Mouse (Mus musculus): ENCODE data around the gene Slc5a11. TPM values are rescaled to one million over a fixed set of nuclear protein-coding genes. Genes with fewer than 3 reads are reported as not detected.

The Slc5a11 gene
- polyA plus RNA-seq, 1 experiment from 2014 or later = 0.37 TPM

DNA sequence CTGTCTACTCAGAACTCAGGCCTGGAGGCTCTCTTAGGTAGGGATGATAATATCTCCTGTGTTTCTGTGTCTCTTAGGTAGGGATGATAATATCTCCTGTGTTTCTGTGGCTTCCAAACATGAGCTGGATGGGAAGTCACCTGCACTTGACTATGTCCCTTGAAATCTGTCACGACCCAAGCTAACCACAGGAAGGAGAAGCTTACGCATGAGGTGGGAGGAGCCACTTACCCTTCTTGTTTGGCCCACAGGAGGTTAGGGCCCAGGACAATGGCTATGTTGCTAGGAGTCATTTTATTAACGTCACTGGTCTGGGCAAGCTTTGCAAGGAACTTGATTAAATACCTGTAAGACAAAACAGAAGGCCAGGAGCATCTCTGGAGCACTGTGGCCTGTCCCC lies 85.7 kb downstream of the Slc5a11 start:
- DNase-seq (ENCODE audit: low spot score) (no peak), ATAC-seq (no peak)
- Histone ChIP-seq H3K27me3 (replicated peaks; ENCODE audit: control insufficient read depth, insufficient read depth, low read length) (no peaks in the 10 kb centered on the region), H3K9ac (ENCODE audit: low read length) (no peak overlapping the region), H3K36me3 (ENCODE audit: control insufficient read depth, insufficient read depth, low read length) (peaks cover 58% of the 10 kb centered on the region), H3K27ac (ENCODE audit: low read depth, low read length) (no peak overlapping the region), H3K4me2 (ENCODE audit: low read length) (no peak overlapping the region), H3K9me3 (replicated peaks; ENCODE audit: control insufficient read depth, low read length) (no peaks in the 10 kb centered on the region), H3K4me3 (ENCODE audit: low read depth, low read length) (no peak overlapping the region), H3K4me1 (ENCODE audit: control insufficient read depth, insufficient read depth, low read length) (no peaks in the 10 kb centered on the region)
- 73% methylated on average over 3 of the region's 3 CpGs for WGBS

DNA sequence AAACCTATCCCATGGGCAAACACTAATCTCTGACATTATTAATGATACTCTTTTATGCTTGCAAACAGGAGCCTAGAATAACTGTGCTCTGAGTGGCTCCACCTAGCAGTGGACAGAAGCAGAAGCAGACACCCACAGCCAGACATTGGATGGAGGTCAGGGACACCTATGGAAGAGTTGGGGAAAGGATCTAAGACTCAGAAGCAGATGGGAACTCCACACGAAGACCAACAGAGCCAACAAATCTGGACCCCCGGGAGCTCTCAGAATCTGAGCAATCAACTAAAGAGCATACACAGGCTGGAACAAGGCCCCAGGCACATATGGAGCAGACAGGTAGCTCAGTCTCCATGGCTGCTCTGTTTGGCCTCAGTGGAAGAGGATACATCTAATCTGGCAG lies 90.8 kb downstream of the Slc5a11 start:
- no peak overlapping the region for H3K9ac ChIP-seq (ENCODE audit: low read length)
- no peak for DNase-seq (ENCODE audit: low spot score)
- H3K4me1 ChIP-seq (ENCODE audit: control insufficient read depth, insufficient read depth, low read length) = no peaks in the 10 kb centered on the region
- no peak overlapping the region for H3K4me3 ChIP-seq (ENCODE audit: low read depth, low read length)
- H3K27me3 ChIP-seq (replicated peaks; ENCODE audit: control insufficient read depth, insufficient read depth, low read length) = no peaks in the 10 kb centered on the region
- WGBS = 84% methylated on average over 2 of the region's 2 CpGs
- no peaks in the 10 kb centered on the region for H3K9me3 ChIP-seq (replicated peaks; ENCODE audit: control insufficient read depth, low read length)
- no peak overlapping the region for H3K27ac ChIP-seq (ENCODE audit: low read depth, low read length)
- ATAC-seq = no peak
- H3K36me3 ChIP-seq (ENCODE audit: control insufficient read depth, insufficient read depth, low read length) = peaks cover 70% of the 10 kb centered on the region
- no peak overlapping the region for H3K4me2 ChIP-seq (ENCODE audit: low read length)

DNA sequence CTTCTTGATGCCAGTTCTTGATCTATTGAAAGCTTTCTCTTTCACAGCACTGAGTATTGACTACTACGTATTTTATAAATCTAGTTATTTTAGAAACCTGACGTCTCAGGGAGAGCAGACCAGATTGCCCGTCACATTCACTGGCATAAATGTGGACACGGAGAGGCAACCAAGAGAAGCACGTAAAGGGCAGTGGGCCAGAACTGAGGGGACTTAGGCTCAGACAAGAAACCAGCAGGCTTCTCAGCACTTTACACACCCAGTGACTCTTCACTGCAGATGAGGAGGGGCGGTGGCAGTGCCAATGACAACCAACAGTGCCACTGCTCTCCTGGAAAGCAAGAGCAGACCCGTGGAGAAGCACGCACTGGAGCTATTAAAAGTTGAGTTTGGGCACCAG lies 92.7 kb downstream of the Slc5a11 start:
- no peaks in the 10 kb centered on the region for H3K4me1 ChIP-seq (ENCODE audit: control insufficient read depth, insufficient read depth, low read length)
- H3K4me3 ChIP-seq (ENCODE audit: low read depth, low read length) = no peak overlapping the region
- DNase-seq (ENCODE audit: low spot score) = no peak
- H3K9me3 ChIP-seq (replicated peaks; ENCODE audit: control insufficient read depth, low read length) = no peaks in the 10 kb centered on the region
- H3K9ac ChIP-seq (ENCODE audit: low read length) = no peak overlapping the region
- no peaks in the 10 kb centered on the region for H3K27me3 ChIP-seq (replicated peaks; ENCODE audit: control insufficient read depth, insufficient read depth, low read length)
- WGBS = 97% methylated on average over 8 of the region's 8 CpGs
- no peak overlapping the region for H3K27ac ChIP-seq (ENCODE audit: low read depth, low read length)
- peaks cover 84% of the 10 kb centered on the region for H3K36me3 ChIP-seq (ENCODE audit: control insufficient read depth, insufficient read depth, low read length)
- H3K4me2 ChIP-seq (ENCODE audit: low read length) = no peak overlapping the region
- no peak for ATAC-seq

DNA sequence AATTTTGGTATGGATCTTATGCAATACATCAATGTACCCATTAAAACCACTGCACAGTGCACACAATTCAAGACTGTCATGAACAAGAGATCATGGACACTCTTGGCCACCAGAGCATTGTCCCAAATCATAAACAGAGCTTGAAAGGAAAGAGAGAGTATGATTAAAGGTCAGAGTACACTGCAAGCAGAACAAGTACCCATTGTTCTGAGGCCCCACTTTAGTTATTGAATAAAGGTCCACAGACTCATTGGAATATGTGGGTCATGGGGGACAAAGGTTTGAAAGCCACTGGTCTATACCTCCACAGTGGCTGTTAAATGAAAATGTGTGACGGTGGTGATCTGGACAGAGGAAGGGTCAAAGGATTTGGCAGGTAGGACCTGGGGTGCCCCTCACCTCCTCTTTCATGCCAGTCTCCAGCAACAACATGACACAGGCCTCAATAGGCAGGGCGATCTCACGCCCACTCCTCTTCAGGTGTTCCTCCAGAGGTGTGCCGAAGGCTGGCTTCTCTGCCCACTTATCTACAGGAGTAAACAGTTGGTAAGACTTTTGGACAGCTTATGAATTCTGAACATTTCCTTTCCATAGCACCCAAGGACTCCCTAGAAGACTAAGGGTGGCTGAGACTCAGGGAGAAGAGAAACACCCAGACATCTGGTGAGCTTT lies 93.4 kb downstream of the Slc5a11 start:
- ATAC-seq = no peak
- H3K4me2 ChIP-seq (ENCODE audit: low read length) = no peak overlapping the region
- H3K36me3 ChIP-seq (ENCODE audit: control insufficient read depth, insufficient read depth, low read length) = peaks cover 87% of the 10 kb centered on the region
- 94% methylated on average over 4 of the region's 4 CpGs for WGBS
- DNase-seq (ENCODE audit: low spot score) = no peak
- no peak overlapping the region for H3K4me3 ChIP-seq (ENCODE audit: low read depth, low read length)
- no peak overlapping the region for H3K27ac ChIP-seq (ENCODE audit: low read depth, low read length)
- H3K9ac ChIP-seq (ENCODE audit: low read length) = no peak overlapping the region
- H3K9me3 ChIP-seq (replicated peaks; ENCODE audit: control insufficient read depth, low read length) = no peaks in the 10 kb centered on the region
- no peaks in the 10 kb centered on the region for H3K4me1 ChIP-seq (ENCODE audit: control insufficient read depth, insufficient read depth, low read length)
- no peaks in the 10 kb centered on the region for H3K27me3 ChIP-seq (replicated peaks; ENCODE audit: control insufficient read depth, insufficient read depth, low read length)

DNA sequence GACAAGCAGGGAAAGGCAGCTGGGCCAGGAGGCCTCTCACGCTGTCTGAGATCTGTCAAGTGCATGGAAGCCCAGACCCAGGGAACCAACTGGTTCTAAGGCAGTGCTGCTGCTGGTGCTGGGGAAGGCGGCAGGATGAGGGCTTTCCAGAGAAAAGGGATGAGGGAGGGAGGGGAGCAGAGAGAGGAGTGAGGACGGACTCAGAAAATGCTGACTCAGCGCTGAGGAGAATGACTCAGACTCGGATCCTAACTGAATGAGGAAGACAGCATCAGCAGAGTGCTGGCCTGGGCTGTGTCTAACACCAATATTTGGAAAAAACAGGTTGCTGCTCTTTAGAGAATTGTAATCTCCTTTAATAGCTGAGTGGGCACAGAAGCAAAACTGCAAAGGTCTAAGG lies 97.3 kb downstream of the Slc5a11 start:
- Histone ChIP-seq H3K36me3 (ENCODE audit: control insufficient read depth, insufficient read depth, low read length) (peaks cover 75% of the 10 kb centered on the region), H3K27me3 (replicated peaks; ENCODE audit: control insufficient read depth, insufficient read depth, low read length) (no peaks in the 10 kb centered on the region), H3K4me1 (ENCODE audit: control insufficient read depth, insufficient read depth, low read length) (no peaks in the 10 kb centered on the region), H3K9me3 (replicated peaks; ENCODE audit: control insufficient read depth, low read length) (no peaks in the 10 kb centered on the region), H3K4me3 (ENCODE audit: low read depth, low read length) (no peak overlapping the region), H3K4me2 (ENCODE audit: low read length) (no peak overlapping the region), H3K27ac (ENCODE audit: low read depth, low read length) (no peak overlapping the region), H3K9ac (ENCODE audit: low read length) (no peak overlapping the region)
- DNase-seq (ENCODE audit: low spot score) (no peak), ATAC-seq (no peak)
- 70% methylated on average over 5 of the region's 5 CpGs for WGBS

DNA sequence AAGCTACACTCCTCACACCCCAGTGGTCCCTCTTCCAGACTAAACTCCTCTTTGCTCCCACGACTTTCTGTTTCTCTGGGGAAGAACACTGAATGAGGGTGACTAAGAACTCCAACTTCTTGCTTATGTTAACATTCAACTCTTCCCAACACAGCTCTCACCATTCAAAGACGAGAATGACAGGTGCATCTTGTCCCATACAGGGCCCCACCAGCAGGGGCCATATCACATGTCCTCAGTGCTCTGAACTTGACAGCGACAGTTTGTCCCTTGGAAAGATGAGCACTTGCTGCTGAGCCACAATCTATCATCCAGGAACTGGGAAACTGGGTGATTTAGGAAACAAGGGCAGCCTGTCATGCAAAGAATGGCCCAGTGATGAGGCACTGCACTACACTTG lies 98.2 kb downstream of the Slc5a11 start:
- ATAC-seq = no peak
- H3K4me2 ChIP-seq (ENCODE audit: low read length) = no peak overlapping the region
- no peak overlapping the region for H3K4me3 ChIP-seq (ENCODE audit: low read depth, low read length)
- no peak overlapping the region for H3K9ac ChIP-seq (ENCODE audit: low read length)
- WGBS = 82% methylated on average over 3 of the region's 3 CpGs
- peaks cover 75% of the 10 kb centered on the region for H3K36me3 ChIP-seq (ENCODE audit: control insufficient read depth, insufficient read depth, low read length)
- H3K27ac ChIP-seq (ENCODE audit: low read depth, low read length) = no peak overlapping the region
- no peaks in the 10 kb centered on the region for H3K4me1 ChIP-seq (ENCODE audit: control insufficient read depth, insufficient read depth, low read length)
- no peaks in the 10 kb centered on the region for H3K9me3 ChIP-seq (replicated peaks; ENCODE audit: control insufficient read depth, low read length)
- H3K27me3 ChIP-seq (replicated peaks; ENCODE audit: control insufficient read depth, insufficient read depth, low read length) = no peaks in the 10 kb centered on the region
- no peak for DNase-seq (ENCODE audit: low spot score)

DNA sequence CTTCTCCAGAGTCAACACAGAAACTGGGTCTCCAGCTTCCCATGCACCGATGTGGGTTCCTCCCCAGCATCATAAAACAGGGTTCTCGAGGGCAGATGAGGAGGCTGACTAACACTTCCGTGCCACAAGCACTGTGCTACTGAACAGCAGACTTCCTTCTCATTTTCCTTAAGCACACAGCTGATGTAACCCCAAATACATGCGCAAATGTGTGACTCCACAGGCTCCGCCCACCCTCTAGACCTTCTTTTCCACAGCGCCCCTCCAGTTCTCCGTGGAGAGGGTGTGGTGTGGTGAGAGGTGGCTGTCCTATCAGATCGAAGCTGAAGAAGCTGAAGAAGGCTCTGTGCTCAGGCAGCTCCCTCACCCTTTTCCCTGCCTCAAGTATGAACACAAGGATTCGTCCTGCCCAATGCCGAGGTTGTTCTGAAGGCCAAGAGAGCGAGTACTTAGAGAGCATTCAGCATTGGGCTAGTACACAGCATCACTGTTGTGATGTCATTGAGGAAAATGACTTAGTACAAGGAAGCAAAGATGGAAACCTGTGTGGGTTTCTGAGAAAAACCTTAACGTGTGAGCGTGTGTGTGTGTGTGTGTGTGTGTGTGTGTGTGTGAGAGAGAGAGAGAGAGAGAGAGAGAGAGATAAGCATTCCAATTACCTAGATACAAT lies 108.0 kb downstream of the Slc5a11 start:
- no peak for ATAC-seq
- no peaks in the 10 kb centered on the region for H3K9me3 ChIP-seq (replicated peaks; ENCODE audit: control insufficient read depth, low read length)
- H3K27me3 ChIP-seq (replicated peaks; ENCODE audit: control insufficient read depth, insufficient read depth, low read length) = no peaks in the 10 kb centered on the region
- no peak overlapping the region for H3K9ac ChIP-seq (ENCODE audit: low read length)
- DNase-seq (ENCODE audit: low spot score) = no peak
- no peak overlapping the region for H3K27ac ChIP-seq (ENCODE audit: low read depth, low read length)
- H3K4me2 ChIP-seq (ENCODE audit: low read length) = no peak overlapping the region
- WGBS = 92% methylated on average over 13 of the region's 13 CpGs
- peaks cover 60% of the 10 kb centered on the region for H3K36me3 ChIP-seq (ENCODE audit: control insufficient read depth, insufficient read depth, low read length)
- H3K4me3 ChIP-seq (ENCODE audit: low read depth, low read length) = no peak overlapping the region
- H3K4me1 ChIP-seq (ENCODE audit: control insufficient read depth, insufficient read depth, low read length) = no peaks in the 10 kb centered on the region

Other genes starting within 250 kb of the Slc5a11 start
- 29.6 TPM in 2 replicates for gene Rbbp6, start 249.1 kb upstream of the Slc5a11 start, polyA plus RNA-seq (2014; fragmentation: Nextera tagmentation; extraction: Ambion mirVana)
- gene Tnrc6a, start 90.9 kb upstream of the Slc5a11 start, polyA plus RNA-seq (2014; fragmentation: Nextera tagmentation; extraction: Ambion mirVana) = 33.1 and 41.1 TPM in 2 replicates
- gene Lcmt1, start 155.0 kb downstream of the Slc5a11 start, polyA plus RNA-seq (2014; fragmentation: Nextera tagmentation; extraction: Ambion mirVana) = 108 and 113 TPM in 2 replicates
- 8.5 and 11.0 TPM in 2 replicates for gene Arhgap17, start 155.1 kb downstream of the Slc5a11 start, polyA plus RNA-seq (2014; fragmentation: Nextera tagmentation; extraction: Ambion mirVana)
- gene Aqp8, start 247.5 kb downstream of the Slc5a11 start, polyA plus RNA-seq (2014; fragmentation: Nextera tagmentation; extraction: Ambion mirVana) = not detected in 2 replicates

All from forebrain, embryonic 14.5 days (tissue).